Mouse (Mus musculus) kidney, adult 2 months (tissue): ENCODE results near the gene Rgs14. TPM values are rescaled to one million over a fixed set of nuclear protein-coding genes. Genes with fewer than 3 reads are reported as not detected.

Experiments
- DNase-seq: peaks from one replicate; pipeline ENCODE4 v3.0.0; 2021
- H3K27ac ChIP-seq: fragments of 200-500 bp; 2 replicates; pipeline ENCODE4 v1.5.1; 2012; ENCODE audit warnings: low read depth, low read length, control low read depth, inconsistent platforms; ENCODE audit not compliant: insufficient read depth
- H3K27me3 ChIP-seq: fragments of 200-500 bp; replicated peaks from 2 replicates; pipeline ENCODE4 v1.6.1; 2012; ENCODE audit warnings: mild to moderate bottlenecking, moderate library complexity, low read length, inconsistent platforms; ENCODE audit not compliant: control insufficient read depth, insufficient read depth
- H3K36me3 ChIP-seq: fragments of 200-500 bp; 2 replicates; pipeline ENCODE4 v1.6.1; 2012; ENCODE audit warnings: mild to moderate bottlenecking, moderate library complexity, low read length, inconsistent platforms; ENCODE audit not compliant: control insufficient read depth, insufficient read depth
- H3K4me1 ChIP-seq: fragments of 200-500 bp; 2 replicates; pipeline ENCODE4 v1.6.1; 2011; ENCODE audit warnings: low read length; ENCODE audit not compliant: control insufficient read depth, insufficient read depth
- H3K4me3 ChIP-seq: fragments of 200-500 bp; 2 replicates; pipeline ENCODE4 v1.5.1; 2011; ENCODE audit warnings: mild to moderate bottlenecking, low read depth, low read length, control low read depth; ENCODE audit not compliant: insufficient read depth
- CTCF ChIP-seq: fragments of 200-500 bp; conservative IDR thresholded peaks from 2 replicates; pipeline ENCODE4 v1.5.1; 2011; ENCODE audit warnings: low read depth, mild to moderate bottlenecking, control low read depth, low read length, moderate library complexity, mixed read lengths; ENCODE audit not compliant: insufficient read depth, insufficient read length
- POLR2A ChIP-seq: fragments of 200-500 bp; IDR thresholded peaks from one replicate; pipeline ENCODE4 v1.6.1; 2011; ENCODE audit warnings: low read depth, low read length, control low read depth
- WGBS: fragments of 180-500 bp; shearing (Covaris S2); methylation state at CpG from one replicate; pipeline ENCODE4 v1.1.7; 2018; 5-methylcytosine and 5-hydroxymethylcytosine counted together
- polyA plus RNA-seq: library from polyadenylated mRNA; depleted of rRNA; stranded (reverse); fragments of >200 nt; gene quantifications from 2 replicates; pipeline ENCODE4 v1.2.3, GENCODE M21; 2012

The Rgs14 gene
- polyA plus RNA-seq, 1 experiment: 4.2 TPM

- Histone ChIP-seq H3K4me3 (no peak within 1 kb of the TSS), H3K36me3 (no peaks in the 10 kb centered on the region; the same call in 1 of the 2 replicates), H3K4me1 (no peaks in the 10 kb centered on the region), H3K27ac (no peak within 1 kb of the TSS), H3K27me3 (no peaks in the 10 kb centered on the region)
- 19% methylated on average over 41 of the region's 41 CpGs for WGBS
- peak; percentile 93 for DNase-seq
- peak; percentile 90 for TF ChIP-seq POLR2A
- TF ChIP-seq CTCF: no peak; the same call in 1 of the 2 replicates
These were observed 45.3 kb downstream of the Rgs14 start, which contains the start of gene Pfn3 for GRCm38 (mm10) chr13:55414743-55415380. TSS of gene Pfn3 (minus strand) at chr13:55415232.

DNA sequence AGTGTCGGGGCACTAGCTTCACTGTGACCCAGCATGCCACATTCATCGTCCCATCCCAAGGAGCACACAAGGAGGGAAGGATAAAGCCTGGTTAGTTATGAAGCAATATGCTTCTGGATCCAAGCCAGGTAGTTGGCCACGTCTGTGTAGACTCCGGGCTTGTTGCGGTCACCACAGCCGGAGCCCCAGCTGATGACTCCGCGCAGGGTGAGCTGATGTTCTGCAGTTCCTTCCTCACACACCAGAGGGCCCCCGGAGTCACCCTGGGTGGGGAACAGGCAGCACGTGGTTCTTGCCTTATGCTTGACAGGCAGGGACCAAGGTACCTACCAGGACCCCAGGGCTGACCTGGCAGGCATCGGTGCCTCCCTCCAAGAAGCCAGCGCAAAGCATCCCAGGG lies 48.5 kb downstream of the Rgs14 start:
- no peak overlapping the region for H3K4me3 ChIP-seq
- 7% methylated on average over 12 of the region's 12 CpGs for WGBS
- H3K27me3 ChIP-seq: no peaks in the 10 kb centered on the region
- DNase-seq: peak; percentile 84
- TF ChIP-seq CTCF: peak; percentile 80
- TF ChIP-seq POLR2A: no peak
- H3K27ac ChIP-seq: no peak overlapping the region
- no peaks in the 10 kb centered on the region for H3K36me3 ChIP-seq
- H3K4me1 ChIP-seq: no peaks in the 10 kb centered on the region

GRCm38 (mm10) chr13:55419142-55419541 lies 49.6 kb downstream of the Rgs14 start:
- no peak overlapping the region for H3K4me3 ChIP-seq

DNA sequence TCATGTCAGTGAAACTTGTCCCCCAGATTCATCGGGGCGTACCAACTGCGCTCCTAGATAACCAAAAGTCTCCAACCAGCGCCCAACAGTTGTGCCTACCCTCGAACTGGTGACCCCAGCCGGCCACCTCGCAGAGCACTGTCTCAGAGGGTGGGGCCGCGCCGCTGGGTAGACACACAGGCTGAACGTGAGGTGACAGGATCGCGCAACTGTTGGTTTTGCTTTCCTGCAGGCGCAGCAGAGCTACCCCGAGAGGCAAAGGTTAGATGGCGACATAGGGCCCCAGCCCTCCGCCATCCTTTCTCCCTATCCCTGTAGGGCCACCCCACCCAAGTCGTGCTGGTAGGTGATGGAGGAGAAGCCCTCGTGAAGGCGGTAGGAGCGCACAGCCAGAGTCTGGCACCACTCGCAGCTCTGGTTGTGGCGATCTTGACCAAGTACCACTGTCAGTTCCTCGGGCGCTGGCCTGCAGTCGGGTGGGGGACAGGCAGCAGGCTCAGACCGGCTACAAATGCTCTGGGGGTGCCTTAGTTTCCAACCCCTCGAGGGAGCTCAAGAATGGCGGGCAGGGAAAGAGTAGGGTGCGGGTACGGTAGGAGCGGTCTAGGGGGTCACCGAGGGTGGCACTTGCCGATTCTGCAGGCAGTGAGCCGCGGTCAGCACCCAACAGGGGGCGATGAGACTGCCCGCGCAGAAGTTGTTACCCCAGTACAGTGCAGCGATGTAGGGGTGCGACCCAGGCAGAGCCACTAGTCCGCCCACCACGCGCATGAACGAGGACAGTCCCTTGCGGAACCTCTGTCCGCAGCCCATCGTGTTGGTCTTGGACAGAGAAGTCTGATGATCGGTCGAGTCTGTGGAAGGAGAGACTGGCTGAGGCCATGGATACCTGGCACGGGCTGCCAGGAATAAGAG lies 50.7 kb downstream of the Rgs14 start:
- 30% methylated on average over 51 of the region's 51 CpGs for WGBS
- Histone ChIP-seq H3K4me3 (no peak overlapping the region), H3K4me1 (no peaks in the 10 kb centered on the region)

More at GRCm38 (mm10) chr13:55419142-55419541, 49.6 kb downstream of the Rgs14 start:
- 57% methylated on average over 5 of the region's 5 CpGs for WGBS
- Histone ChIP-seq H3K4me1 (no peaks in the 10 kb centered on the region), H3K36me3 (no peaks in the 10 kb centered on the region), H3K27ac (no peak overlapping the region), H3K27me3 (no peaks in the 10 kb centered on the region)
- no peak for DNase-seq
- TF ChIP-seq POLR2A: no peak
- TF ChIP-seq CTCF: no peak

DNA sequence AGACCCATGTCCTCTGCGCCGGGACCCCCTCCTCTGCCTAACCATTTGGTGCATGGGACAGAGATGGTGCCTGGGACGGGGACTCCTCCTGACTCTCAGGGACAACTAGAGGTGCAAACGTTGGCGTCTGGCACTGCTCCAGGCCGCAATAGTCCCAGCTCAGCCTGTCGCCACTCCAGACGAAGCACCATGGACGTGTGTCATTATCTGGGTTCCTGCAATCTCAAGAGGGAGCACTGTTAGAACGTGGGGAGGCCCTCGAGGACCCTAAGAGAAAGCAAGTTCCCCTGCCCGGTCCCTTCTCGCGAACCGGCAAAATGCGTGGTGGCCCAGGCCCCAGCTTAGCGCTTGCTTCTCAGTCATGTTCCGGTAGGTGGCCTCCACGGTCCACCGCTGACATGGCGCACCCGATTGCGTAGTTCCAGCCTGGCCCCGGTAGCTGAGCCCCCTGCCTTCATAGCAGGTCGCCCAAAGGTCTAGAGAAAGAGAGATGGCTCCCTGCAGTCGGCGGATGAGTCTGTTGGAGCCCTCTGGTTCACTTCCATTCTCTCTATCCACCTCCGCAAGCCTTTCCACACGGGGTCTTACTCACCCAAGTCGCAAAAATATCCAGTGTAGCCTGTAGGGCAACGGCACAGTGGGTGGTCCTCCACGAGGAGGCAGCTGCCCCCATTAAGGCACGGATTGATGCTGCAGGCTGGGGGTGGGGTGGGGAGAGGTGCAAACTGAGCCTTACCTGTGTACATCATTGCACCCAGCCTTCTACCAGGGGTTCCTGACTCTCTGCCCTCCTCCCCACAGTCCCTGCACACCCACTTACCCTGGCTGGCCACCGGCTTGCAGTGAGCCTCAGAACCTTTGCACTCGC lies 51.6 kb downstream of the Rgs14 start:
- DNase-seq: peak; percentile 70
- Histone ChIP-seq H3K27ac (no peak overlapping the region), H3K36me3 (no peaks in the 10 kb centered on the region), H3K4me1 (no peaks in the 10 kb centered on the region), H3K4me3 (peak overlapping the region; percentile 13; the same call in 1 of the 2 replicates), H3K27me3 (no peaks in the 10 kb centered on the region)
- WGBS: 10% methylated on average over 35 of the region's 35 CpGs
- TF ChIP-seq CTCF (peak; percentile 82), POLR2A (no peak)

More for the DNA sequence above, 50.7 kb downstream of the Rgs14 start:
- Histone ChIP-seq H3K27ac (no peak overlapping the region), H3K27me3 (no peaks in the 10 kb centered on the region), H3K36me3 (no peaks in the 10 kb centered on the region)
- DNase-seq: no peak
- TF ChIP-seq POLR2A (no peak), CTCF (no peak)

- no peak within 1 kb of the TSS for H3K4me3 ChIP-seq
These were observed 57.1 kb downstream of the Rgs14 start, which contains the start of gene F12 for GRCm38 (mm10) chr13:55426613-55427012. TSS of gene F12 (minus strand) at chr13:55426793.

More at GRCm38 (mm10) chr13:55426613-55427012, 57.1 kb downstream of the Rgs14 start, which contains the start of gene F12:
- 92% methylated on average over 10 of the region's 10 CpGs for WGBS
- Histone ChIP-seq H3K27me3 (no peaks in the 10 kb centered on the region), H3K27ac (no peak within 1 kb of the TSS), H3K4me1 (no peaks in the 10 kb centered on the region), H3K36me3 (no peaks in the 10 kb centered on the region)
- DNase-seq: no peak
- TF ChIP-seq POLR2A: no peak
- TF ChIP-seq CTCF: no peak
